Mouse (Mus musculus): ENCODE results near the gene Hsd11b1. TPM values are rescaled to one million over a fixed set of nuclear protein-coding genes. Genes with fewer than 3 reads are reported as not detected.

Gene Hsd11b1
- total and polyA plus RNA-seq, 3 experiments: 2.0 to 6.3 (median 5.7) TPM

DNA sequence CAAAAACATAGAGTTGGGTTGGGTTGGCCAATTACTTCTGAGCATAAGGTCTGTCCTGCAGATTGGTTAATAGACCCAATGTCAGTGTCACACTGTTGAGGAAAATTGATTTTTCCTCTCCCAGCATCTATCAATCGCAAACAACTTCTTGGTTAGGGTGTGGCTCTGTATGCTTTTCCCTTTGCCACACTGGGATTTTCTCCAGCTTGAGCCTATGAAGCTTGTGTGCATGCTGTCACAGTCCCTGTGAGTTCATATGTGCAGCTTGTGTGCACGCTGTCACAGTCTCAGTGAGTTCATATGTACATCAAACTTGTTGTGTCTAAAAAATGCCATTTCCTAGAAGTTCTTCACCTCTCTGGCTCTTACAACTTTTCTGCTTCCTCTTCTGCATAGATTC, 43.0 kb upstream of the Hsd11b1 start:
- DNase-seq (ENCODE audit: extremely low read depth): no peak
- no peaks in the 10 kb centered on the region for H3K9me3 ChIP-seq (replicated peaks; ENCODE audit: low read length)
- no peak overlapping the region for H3K27ac ChIP-seq (ENCODE audit: insufficient read depth, low read depth)
- no peaks in the 10 kb centered on the region for H3K27me3 ChIP-seq (replicated peaks)
- TF ChIP-seq GABPA (IDR thresholded peaks at IDR 0.05; ENCODE audit: insufficient replicate concordance, low read depth, low read length): no peak
- no peak for TF ChIP-seq ELF1 (IDR thresholded peaks at IDR 0.05; ENCODE audit: low read depth, low read length)
- TF ChIP-seq CTCF (conservative IDR thresholded peaks at IDR 0.05 in 1 of 2, IDR thresholded peaks at IDR 0.05 in 1 of 2; ENCODE audit: low read depth in 2 of 2, low read length in 2 of 2): no peak
- no peak for TF ChIP-seq RAD21 (IDR thresholded peaks at IDR 0.05; ENCODE audit: low read depth, low read length)
- TF ChIP-seq EP300 (IDR thresholded peaks at IDR 0.05; ENCODE audit: low read length): no peak
- no peak for TF ChIP-seq TCF12 (IDR thresholded peaks at IDR 0.05; ENCODE audit: low read depth, low read length)
- no peak for TF ChIP-seq UBTF (IDR thresholded peaks at IDR 0.05; ENCODE audit: low read depth, low read length)
- no peak for TF ChIP-seq ZNF384 (IDR thresholded peaks at IDR 0.05; ENCODE audit: low read depth, low read length)
- no peak for TF ChIP-seq JUND (conservative IDR thresholded peaks at IDR 0.05; ENCODE audit: low read depth, low read length)
- no peak for TF ChIP-seq USF1 (IDR thresholded peaks at IDR 0.05; ENCODE audit: low read depth, low read length)
- TF ChIP-seq USF2 (conservative IDR thresholded peaks at IDR 0.05; ENCODE audit: low read depth, low read length): no peak
- no peak for TF ChIP-seq MAZ (IDR thresholded peaks at IDR 0.05; ENCODE audit: low read depth, low read length)
- TF ChIP-seq SIN3A (IDR thresholded peaks at IDR 0.05; ENCODE audit: low read length): no peak
- TF ChIP-seq ZC3H11A (IDR thresholded peaks at IDR 0.05; ENCODE audit: low read depth, low read length): no peak
- no peak for TF ChIP-seq NELFE (IDR thresholded peaks at IDR 0.05; ENCODE audit: low read depth, low read length)
- no peak for TF ChIP-seq POLR2A (IDR thresholded peaks at IDR 0.05; ENCODE audit: low read depth, low read length)
- no peak for TF ChIP-seq ZMIZ1 (IDR thresholded peaks at IDR 0.05; ENCODE audit: low read depth, low read length)
- TF ChIP-seq E2F4 (IDR thresholded peaks at IDR 0.05; ENCODE audit: insufficient replicate concordance, low read depth, low read length): no peak
- H3K36me3 ChIP-seq (replicated peaks in 1 of 2; ENCODE audit: control insufficient read depth in 1 of 2, insufficient read depth in 1 of 2, low read length in 1 of 2): no peaks in the 10 kb centered on the region
- H3K4me1 ChIP-seq (ENCODE audit: control insufficient read depth in 1 of 2, insufficient read depth in 2 of 2): peaks cover 0 to 15% of the 10 kb centered on the region in 2 experiments; a peak in 2 of 4 replicates
- H3K4me2 ChIP-seq (ENCODE audit: insufficient read depth, low read depth, poor library complexity, severe bottlenecking): no peak overlapping the region
- H3K9ac ChIP-seq (ENCODE audit: insufficient read depth, low read depth): no peak overlapping the region
- in situ Hi-C loops (cut with MboI; ENCODE audit: low pct_ligation_motif_present, low pct_unique_long_range_greater_than_20kb, low sequenced_read_pairs): no loop called here
- no peak overlapping the region for H3K4me3 ChIP-seq (replicated peaks in 1 of 3; ENCODE audit: low read depth in 2 of 3, low read length in 2 of 3, poor library complexity in 1 of 3)
- dilution Hi-C loops (cut with MboI; ENCODE audit: extremely low pct_ligation_motif_present, extremely low pct_unique_long_range_greater_than_20kb, low sequenced_read_pairs): no loop called here
- H3K79me2 ChIP-seq (replicated peaks; ENCODE audit: control insufficient read depth, extremely low read depth, insufficient read depth, poor library complexity, severe bottlenecking): no peaks in the 10 kb centered on the region

DNA sequence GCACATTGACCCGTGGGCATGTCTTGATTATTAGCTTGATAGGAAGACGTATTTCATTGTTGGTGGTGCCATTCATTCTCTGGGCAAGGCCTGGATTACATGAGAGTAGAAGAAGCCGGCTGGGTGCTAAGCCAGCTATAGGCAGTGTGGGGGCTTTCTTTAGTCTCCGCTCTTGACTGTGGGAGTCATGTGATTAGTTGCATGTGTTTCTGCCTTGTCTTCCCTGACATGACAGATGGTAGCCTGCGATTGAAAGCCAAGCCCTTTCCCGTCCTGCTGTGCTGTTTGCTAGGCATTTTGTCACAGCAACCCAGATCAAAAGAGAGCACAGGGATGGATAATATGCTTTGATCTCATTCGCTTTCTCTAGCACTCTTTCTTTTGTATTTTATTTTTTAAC, 41.5 kb upstream of the Hsd11b1 start:
- dilution Hi-C loops (cut with MboI; ENCODE audit: extremely low pct_ligation_motif_present, extremely low pct_unique_long_range_greater_than_20kb, low sequenced_read_pairs) (no loop called here), in situ Hi-C loops (cut with MboI; ENCODE audit: low pct_ligation_motif_present, low pct_unique_long_range_greater_than_20kb, low sequenced_read_pairs) (no loop called here)
- H3K27ac ChIP-seq (ENCODE audit: insufficient read depth, low read depth): no peak overlapping the region
- H3K4me2 ChIP-seq (ENCODE audit: insufficient read depth, low read depth, poor library complexity, severe bottlenecking): no peak overlapping the region
- no peaks in the 10 kb centered on the region for H3K27me3 ChIP-seq (replicated peaks)
- H3K4me1 ChIP-seq (ENCODE audit: control insufficient read depth in 1 of 2, insufficient read depth in 2 of 2): peaks cover 0 to 15% of the 10 kb centered on the region in 2 experiments; a peak in 2 of 4 replicates
- no peak for DNase-seq (ENCODE audit: extremely low read depth)
- H3K9ac ChIP-seq (ENCODE audit: insufficient read depth, low read depth): no peak overlapping the region
- no peaks in the 10 kb centered on the region for H3K36me3 ChIP-seq (replicated peaks in 1 of 2; ENCODE audit: control insufficient read depth in 1 of 2, insufficient read depth in 1 of 2, low read length in 1 of 2)
- H3K4me3 ChIP-seq (replicated peaks in 1 of 3; ENCODE audit: low read depth in 2 of 3, low read length in 2 of 3, poor library complexity in 1 of 3): no peak overlapping the region
- H3K9me3 ChIP-seq (replicated peaks; ENCODE audit: low read length): no peaks in the 10 kb centered on the region
- no peak for TF ChIP-seq BHLHE40 (IDR thresholded peaks at IDR 0.05; ENCODE audit: low read depth, low read length)
- TF ChIP-seq IRF4 (IDR thresholded peaks at IDR 0.05; ENCODE audit: low read depth, low read length): no peak
- TF ChIP-seq CTCF (conservative IDR thresholded peaks at IDR 0.05 in 1 of 2, IDR thresholded peaks at IDR 0.05 in 1 of 2; ENCODE audit: low read depth in 2 of 2, low read length in 2 of 2): no peak
- no peak for TF ChIP-seq MAZ (IDR thresholded peaks at IDR 0.05; ENCODE audit: low read depth, low read length)
- no peak for TF ChIP-seq MXI1 (IDR thresholded peaks at IDR 0.05; ENCODE audit: low read depth, low read length)
- TF ChIP-seq E2F4 (IDR thresholded peaks at IDR 0.05; ENCODE audit: insufficient replicate concordance, low read depth, low read length): no peak
- H3K79me2 ChIP-seq (replicated peaks; ENCODE audit: control insufficient read depth, extremely low read depth, insufficient read depth, poor library complexity, severe bottlenecking): no peaks in the 10 kb centered on the region
